Mouse (Mus musculus): Measurements from ENCODE around the gene 2510009E07Rik.
A peak's percentile ranks its signal among the peaks of the same experiment; 100 is the strongest.

- TF ChIP-seq CTCF (IDR thresholded peaks at IDR 0.05; ENCODE audit: low read depth, low read length) (peak; percentile 51), POLR2A (IDR thresholded peaks at IDR 0.05; ENCODE audit: extremely low read depth, insufficient read depth, low read length) (no peak)
Observed at GRCm38 (mm10) chr16:21727897-21728364, 33.5 kb upstream of the 2510009E07Rik start.
